Mouse (Mus musculus) CH12.LX (cell line): ENCODE data around the gene Serpinc1.
"Not testable (repeated sequence)": the region's sequence is repeated elsewhere in the genome, so short reads cannot be mapped to it uniquely, and the experiment has no call there.

ENCODE experiments used
- CHD1 ChIP-seq: IDR thresholded peaks from 2 replicates; pipeline ENCODE4 v1.6.1; 2012; ENCODE audit warnings: low read depth, low read length, improper control_type of control experiment, inconsistent platforms
- CTCF ChIP-seq, 2 experiments: IDR thresholded peaks in 1 of 2; conservative IDR thresholded peaks in 1 of 2; 2 replicates each; pipeline ENCODE4 v1.5.1; 2011 to 2012; ENCODE audit warnings: low read depth in 2 of 2, low read length in 2 of 2, improper control_type of control experiment in 1 of 2, inconsistent platforms in 1 of 2, mild to moderate bottlenecking in 1 of 2, moderate library complexity in 1 of 2
- EP300 ChIP-seq: IDR thresholded peaks from 2 replicates; pipeline ENCODE4 v1.6.1; 2011; ENCODE audit warnings: low read length, improper control_type of control experiment
- GABPA ChIP-seq: IDR thresholded peaks from 2 replicates; pipeline ENCODE4 v1.6.1; 2012; ENCODE audit warnings: low read depth, low read length, improper control_type of control experiment, inconsistent platforms; ENCODE audit not compliant: insufficient replicate concordance
- MAX ChIP-seq: IDR thresholded peaks from 2 replicates; pipeline ENCODE4 v1.6.1; 2011; ENCODE audit warnings: low read length, improper control_type of control experiment
- NELFE ChIP-seq: IDR thresholded peaks from 2 replicates; pipeline ENCODE4 v1.6.1; 2011; ENCODE audit warnings: low read depth, low read length, improper control_type of control experiment
- PAX5 ChIP-seq: IDR thresholded peaks from 2 replicates; pipeline ENCODE4 v1.6.1; 2012; ENCODE audit warnings: low read length, inconsistent platforms, mixed read lengths
- POLR2A ChIP-seq: IDR thresholded peaks from 2 replicates; pipeline ENCODE4 v1.6.1; 2011; ENCODE audit warnings: low read depth, mild to moderate bottlenecking, improper control_type of control experiment, low read length
- RCOR1 ChIP-seq: conservative IDR thresholded peaks from 2 replicates; pipeline ENCODE4 v1.6.1; 2012; ENCODE audit warnings: low read depth, mild to moderate bottlenecking, inconsistent platforms, low read length, improper control_type of control experiment
- TBP ChIP-seq: conservative IDR thresholded peaks from 2 replicates; pipeline ENCODE4 v1.6.1; 2011; ENCODE audit warnings: low read depth, low read length, improper control_type of control experiment
- ZC3H11A ChIP-seq: IDR thresholded peaks from 2 replicates; pipeline ENCODE4 v1.6.1; 2012; ENCODE audit warnings: low read depth, mild to moderate bottlenecking, inconsistent platforms, low read length, improper control_type of control experiment
- ZNF384 ChIP-seq: IDR thresholded peaks from 2 replicates; pipeline ENCODE4 v1.6.1; 2012; ENCODE audit warnings: low read depth, low read length, improper control_type of control experiment, inconsistent platforms

DNA sequence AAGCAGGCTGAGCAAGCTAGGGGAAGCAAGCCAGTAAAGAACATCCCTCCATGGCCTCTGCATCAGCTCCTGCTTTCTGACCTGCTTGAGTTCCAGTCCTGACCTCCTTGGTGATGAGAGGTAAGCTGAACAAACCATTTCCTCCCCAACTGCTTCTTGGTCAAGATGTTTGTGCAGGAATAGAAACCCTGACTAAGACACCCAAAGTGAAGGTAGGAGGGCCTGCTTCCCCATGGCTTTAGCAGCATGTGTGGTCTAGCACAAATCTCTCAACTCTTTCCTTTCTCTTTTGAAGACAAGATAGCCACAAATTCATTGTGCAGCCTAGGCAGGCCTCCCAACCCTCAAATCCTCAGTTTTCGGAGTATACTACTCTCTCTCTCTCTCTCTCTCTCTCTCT, 6.3 kb downstream of the Serpinc1 start:
- TF ChIP-seq CTCF (conservative IDR thresholded peaks at IDR 0.05 in 1 of 2, IDR thresholded peaks at IDR 0.05 in 1 of 2; ENCODE audit: low read depth in 2 of 2, low read length in 2 of 2); CHD1; RCOR1; GABPA; EP300; NELFE; ZC3H11A; PAX5; MAX; ZNF384: not testable (repeated sequence)
- TF ChIP-seq POLR2A: 0 out of 2 replicates have a peak, but pooled peaks have one; percentile 11
- TF ChIP-seq TBP: 0 out of 2 replicates have a peak, but pooled peaks have one; percentile 18
